Mouse (Mus musculus) ES-E14 (cell line): ENCODE data around the gene Slc4a2.

Experiments
- CHD2 ChIP-seq: IDR thresholded peaks from 2 replicates; pipeline ENCODE4 v1.6.1; 2014; ENCODE audit warnings: mild to moderate bottlenecking, low read depth, low read length, inconsistent platforms
- HCFC1 ChIP-seq: IDR thresholded peaks from 2 replicates; pipeline ENCODE4 v1.6.1; 2012; ENCODE audit warnings: low read length, inconsistent platforms, borderline replicate concordance; ENCODE audit not compliant: insufficient read depth
- ZC3H11A ChIP-seq: IDR thresholded peaks from 2 replicates; pipeline ENCODE4 v1.6.1; 2012; ENCODE audit warnings: low read depth, mild to moderate bottlenecking, inconsistent platforms, low read length, borderline replicate concordance
- ZNF384 ChIP-seq: IDR thresholded peaks from 2 replicates; pipeline ENCODE4 v1.6.1; 2012; ENCODE audit warnings: low read depth, low read length, inconsistent platforms

DNA sequence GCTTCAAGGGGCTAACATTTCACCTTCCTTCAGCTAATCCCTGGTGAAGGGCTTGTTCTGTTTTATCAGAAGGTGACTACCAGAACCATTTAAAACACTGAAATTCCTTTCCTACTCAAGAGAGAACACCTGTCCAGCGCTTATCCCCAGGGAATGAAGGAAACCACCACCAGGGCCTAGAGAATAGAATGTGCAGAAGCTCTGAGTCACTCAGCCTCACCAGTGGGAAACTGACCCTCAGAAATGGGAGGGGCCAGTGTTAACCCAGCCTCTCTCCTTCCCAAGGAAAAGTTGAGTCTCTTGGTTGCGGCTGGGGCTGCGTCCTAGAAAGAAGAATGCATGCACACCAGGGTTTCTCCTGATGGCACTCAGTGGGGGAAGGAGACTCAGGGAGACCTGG lies 31.4 kb downstream of the Slc4a2 start:
- TF ChIP-seq CHD2, result no peak
- no peak for TF ChIP-seq HCFC1
- TF ChIP-seq ZC3H11A, result no peak
- TF ChIP-seq ZNF384, result no peak
